8 mouse cellular contexts compared by ENCODE assay signal in genomic region chr11:102229331-102229953, GRCm38 (mm10). TPM values are rescaled to one million over a fixed set of nuclear protein-coding genes. Genes with fewer than 3 reads are reported as not detected.
DNase-seq lines count a peak whose midpoint lies in the region; ATAC-seq and TF ChIP-seq lines count a peak whose summit lies in the region.

No protein-coding gene starts in this region.

- H3K9ac ChIP-seq in heart, embryonic 14.5 days (ENCODE audit: low read length), result peak overlapping the region; percentile 96
- H3K9ac ChIP-seq in liver, embryonic 11.5 days (ENCODE audit: low read depth, low read length), result peak overlapping the region; percentile 85

- H3K9me3 ChIP-seq in heart, embryonic 14.5 days (ENCODE audit: control insufficient read depth, low read length), result no peaks in the 10 kb centered on the region
- no peaks in the 10 kb centered on the region for H3K9me3 ChIP-seq in liver, embryonic 11.5 days (ENCODE audit: control insufficient read depth, low read length)

- H3K4me1 ChIP-seq in heart, embryonic 14.5 days (ENCODE audit: control insufficient read depth in 2 of 2, insufficient read depth in 2 of 2, low read length in 2 of 2), result peaks cover 35 to 52% of the 10 kb centered on the region in 2 experiments
- peaks cover 32% of the 10 kb centered on the region for H3K4me1 ChIP-seq in liver, embryonic 11.5 days (replicated peaks; ENCODE audit: control insufficient read depth, insufficient read depth, low read length)
- peaks cover 10% of the 10 kb centered on the region; the same call in 1 of the 2 replicates for H3K4me1 ChIP-seq in small intestine, adult 2 months (ENCODE audit: control insufficient read depth, insufficient read depth, insufficient read length, low read length)

- no peaks in the 10 kb centered on the region for H3K36me3 ChIP-seq in heart, embryonic 14.5 days (ENCODE audit: control insufficient read depth, insufficient read depth, low read length)
- no peaks in the 10 kb centered on the region for H3K36me3 ChIP-seq in liver, embryonic 11.5 days (ENCODE audit: control insufficient read depth, insufficient read depth, low read length)
- H3K36me3 ChIP-seq in small intestine, adult 2 months (ENCODE audit: control insufficient read depth, insufficient read depth, low read length), result no peaks in the 10 kb centered on the region

- ATAC-seq in heart, embryonic 14.5 days (ENCODE audit: insufficient number of reproducible peaks, insufficient read depth, low FRiP score, low read depth), result peak; percentile 19
- ATAC-seq in liver, embryonic 11.5 days (replicated peaks; ENCODE audit: low FRiP score), result peak; percentile 55
- ATAC-seq in monocyte, adult 5-6 weeks (replicated peaks; ENCODE audit: insufficient number of reproducible peaks, low FRiP score, low TSS enrichment, poor library complexity, severe bottlenecking), result no peak

- H3K4me3 ChIP-seq in heart, embryonic 14.5 days (ENCODE audit: control insufficient read depth in 1 of 2, insufficient read depth in 1 of 2, low read depth in 1 of 2, low read length in 2 of 2), result peak overlapping the region; percentile 81 to 98
- peak overlapping the region; percentile 94 for H3K4me3 ChIP-seq in liver, embryonic 11.5 days (ENCODE audit: low read depth, low read length)
- peak overlapping the region; percentile 82 for H3K4me3 ChIP-seq in small intestine, adult 2 months (ENCODE audit: low read depth, low read length)

- peak overlapping the region; percentile 42 to 88 for H3K27ac ChIP-seq in heart, embryonic 14.5 days (replicated peaks in 1 of 2; ENCODE audit: control insufficient read depth in 1 of 2, insufficient read depth in 1 of 2, low read depth in 2 of 2, low read length in 2 of 2)
- H3K27ac ChIP-seq in liver, embryonic 11.5 days (ENCODE audit: low read depth, low read length), result 0 out of 2 replicates have a peak overlapping the region, but pooled peaks have one; percentile 57
- H3K27ac ChIP-seq in small intestine, adult 2 months (ENCODE audit: insufficient read depth, low read depth, low read length), result 0 out of 2 replicates have a peak overlapping the region, but pooled peaks have one; percentile 9

- H3K27me3 ChIP-seq in heart, embryonic 14.5 days (ENCODE audit: control insufficient read depth, insufficient read depth, low read length), result no peaks in the 10 kb centered on the region
- peaks cover 12% of the 10 kb centered on the region; the same call in 1 of the 2 replicates for H3K27me3 ChIP-seq in liver, embryonic 11.5 days (replicated peaks; ENCODE audit: control insufficient read depth, insufficient read depth, low read length)
- H3K27me3 ChIP-seq in small intestine, adult 2 months (ENCODE audit: control insufficient read depth, insufficient read depth, low read length), result no peaks in the 10 kb centered on the region

- TF ChIP-seq POLR2A in small intestine, adult 2 months (IDR thresholded peaks at IDR 0.05; ENCODE audit: low read depth, low read length), result no peak

- peak overlapping the region; percentile 93 for H3K4me2 ChIP-seq in heart, embryonic 14.5 days (ENCODE audit: low read length)
- peak overlapping the region; percentile 95 for H3K4me2 ChIP-seq in liver, embryonic 11.5 days

- TF ChIP-seq CTCF in small intestine, adult 2 months (IDR thresholded peaks at IDR 0.05; ENCODE audit: extremely low read depth, insufficient read length, insufficient replicate concordance, low read depth, low read length), result no peak

- under 1% methylated on average over 47 of the region's 47 CpGs for WGBS in heart, embryonic 14.5 days
- 2% methylated on average over 46 of the region's 47 CpGs for WGBS in liver, embryonic 11.5 days
- WGBS in small intestine, adult 2 months, result 1% methylated on average over 47 of the region's 47 CpGs

- DNase-seq in cerebellum, adult 11-12 months, result peak; percentile 70
- no peak for DNase-seq in cerebellum, adult 11 months
- peak; percentile 39 for DNase-seq in thymus, postnatal 0 days (ENCODE audit: low spot score)
- no peak for DNase-seq in thymus, postnatal 36 days
- DNase-seq in liver, embryonic 11.5 days (ENCODE audit: low spot score), result no peak

RNA-seq across cellular contexts. Expression of gene Hdac5, which starts 0.5 kb away (rescaled TPM):
- polyA plus RNA-seq in thymus, postnatal 0 days (2015; fragmentation: Nextera tagmentation; extraction: Ambion mirVana), result 19.9 and 24.8 TPM in 2 replicates
- polyA plus RNA-seq in heart, embryonic 14.5 days (2014; fragmentation: Nextera tagmentation; extraction: Ambion mirVana), result 52.1 and 54.5 TPM in 2 replicates
- 23.8 and 26.0 TPM in 2 replicates for polyA plus RNA-seq in liver, embryonic 11.5 days (2014; fragmentation: Nextera tagmentation; extraction: Ambion mirVana)
- polyA plus RNA-seq in small intestine, adult 2 months (2012; rRNA removed), result 82.5 and 102 TPM in 2 replicates
- total RNA-seq in monocyte, adult 5-6 weeks (2017), result 46.5 to 54.0 TPM (median 51.7 TPM) in 3 replicates

RNA-seq across cellular contexts. Expression of gene BC030867, which starts 19.2 kb away (rescaled TPM):
- polyA plus RNA-seq in thymus, postnatal 0 days (2015; fragmentation: Nextera tagmentation; extraction: Ambion mirVana), result 8.6 and 11.4 TPM in 2 replicates
- 8.7 and 10.3 TPM in 2 replicates for polyA plus RNA-seq in heart, embryonic 14.5 days (2014; fragmentation: Nextera tagmentation; extraction: Ambion mirVana)
- 28.2 and 29.4 TPM in 2 replicates for polyA plus RNA-seq in liver, embryonic 11.5 days (2014; fragmentation: Nextera tagmentation; extraction: Ambion mirVana)
- 2.4 and 5.2 TPM in 2 replicates for polyA plus RNA-seq in small intestine, adult 2 months (2012; rRNA removed)
- not detected in 3 replicates for total RNA-seq in monocyte, adult 5-6 weeks (2017)

RNA-seq across cellular contexts. Expression of gene Asb16, which starts 39.1 kb away (rescaled TPM):
- polyA plus RNA-seq in thymus, postnatal 0 days (2015; fragmentation: Nextera tagmentation; extraction: Ambion mirVana), result 0.07 TPM in 1 of 2 replicates, not detected in the other
- polyA plus RNA-seq in heart, embryonic 14.5 days (2014; fragmentation: Nextera tagmentation; extraction: Ambion mirVana), result 0.09 and 0.11 TPM in 2 replicates
- polyA plus RNA-seq in liver, embryonic 11.5 days (2014; fragmentation: Nextera tagmentation; extraction: Ambion mirVana), result 0.05 and 0.12 TPM in 2 replicates
- 0.29 and 1.8 TPM in 2 replicates for polyA plus RNA-seq in small intestine, adult 2 months (2012; rRNA removed)
- not detected in 3 replicates for total RNA-seq in monocyte, adult 5-6 weeks (2017)

RNA-seq across cellular contexts. Expression of gene G6pc3, which starts 40.0 kb away (rescaled TPM):
- 16.1 and 16.2 TPM in 2 replicates for polyA plus RNA-seq in thymus, postnatal 0 days (2015; fragmentation: Nextera tagmentation; extraction: Ambion mirVana)
- polyA plus RNA-seq in heart, embryonic 14.5 days (2014; fragmentation: Nextera tagmentation; extraction: Ambion mirVana), result 24.8 and 27.8 TPM in 2 replicates
- 38.8 and 39.5 TPM in 2 replicates for polyA plus RNA-seq in liver, embryonic 11.5 days (2014; fragmentation: Nextera tagmentation; extraction: Ambion mirVana)
- polyA plus RNA-seq in small intestine, adult 2 months (2012; rRNA removed), result 41.0 and 53.8 TPM in 2 replicates
- 6.1 to 10.7 TPM (median 9.1 TPM) in 3 replicates for total RNA-seq in monocyte, adult 5-6 weeks (2017)

RNA-seq across cellular contexts. Expression of gene Lsm12, which starts 44.3 kb away (rescaled TPM):
- 140 and 164 TPM in 2 replicates for polyA plus RNA-seq in thymus, postnatal 0 days (2015; fragmentation: Nextera tagmentation; extraction: Ambion mirVana)
- polyA plus RNA-seq in heart, embryonic 14.5 days (2014; fragmentation: Nextera tagmentation; extraction: Ambion mirVana), result 60.3 and 62.1 TPM in 2 replicates
- 80.1 and 83.2 TPM in 2 replicates for polyA plus RNA-seq in liver, embryonic 11.5 days (2014; fragmentation: Nextera tagmentation; extraction: Ambion mirVana)
- 8.3 and 18.7 TPM in 2 replicates for polyA plus RNA-seq in small intestine, adult 2 months (2012; rRNA removed)
- total RNA-seq in monocyte, adult 5-6 weeks (2017), result 26.7 to 93.0 TPM (median 26.9 TPM) in 3 replicates

Comparison
In these comparisons a context has a peak if more than half of its experiments do, and no peak if none do; other contexts are left out.
1. DNase-seq: peak in cerebellum, adult 11-12 months (single experiment) and thymus, postnatal 0 days (single experiment); none in cerebellum, adult 11 months (single experiment), thymus, postnatal 36 days (0 of 2) and liver, embryonic 11.5 days (single experiment).
2. H3K27ac ChIP-seq: peak in every context shown above with its lines; median percentile 65 in heart, embryonic 14.5 days; 57 in liver, embryonic 11.5 days; 9 in small intestine, adult 2 months.
3. Peak in every context shown above with its lines, with median percentiles within 50 percentile points of each other: H3K4me3 ChIP-seq.